Mouse (Mus musculus) heart, postnatal 14 days (tissue): ENCODE data around the gene Spag7. TPM values are rescaled to one million over a fixed set of nuclear protein-coding genes. Genes with fewer than 3 reads are reported as not detected.

ENCODE experiments used
- DNase-seq, 2 experiments: peaks; one replicate each; pipeline ENCODE4 v3.0.0; 2021 to 2022
- intact Hi-C: fragments of 180-260 bp; cut with DNase I; formaldehyde crosslinking; loops from one replicate; pipeline ENCODE4 v1.15.1; 2025
- total RNA-seq, 2 experiments: library from RNA; stranded (reverse); gene quantifications; 2 replicates each; pipeline ENCODE4 v1.2.3; 2021

Spag7 gene
- total RNA-seq, 2 experiments from 2014 or later: 83.4 to 84.4 TPM

- no peak for DNase-seq
- intact Hi-C loops: no loop called here
Observed at GRCm38 (mm10) chr11:70683640-70684039, 14.4 kb upstream of the Spag7 start.

GRCm38 (mm10) chr11:70681897-70682581, 12.8 kb upstream of the Spag7 start:
- intact Hi-C loops: no loop called here

GRCm38 (mm10) chr11:70681170-70681569, 12.0 kb upstream of the Spag7 start:
- DNase-seq: no peak
- intact Hi-C loops: no loop called here

More at GRCm38 (mm10) chr11:70681897-70682581, 12.8 kb upstream of the Spag7 start:
- peak in 1 of 2 experiments; percentile 51 for DNase-seq

- no peak for DNase-seq
Observed at GRCm38 (mm10) chr11:70679894-70680293, 10.7 kb upstream of the Spag7 start.

GRCm38 (mm10) chr11:70679361-70679760, 10.1 kb upstream of the Spag7 start:
- intact Hi-C loops: no loop called here
- DNase-seq: no peak

More at GRCm38 (mm10) chr11:70679894-70680293, 10.7 kb upstream of the Spag7 start:
- intact Hi-C loops: no loop called here

- no peak for DNase-seq
- intact Hi-C loops: no loop called here
Observed at GRCm38 (mm10) chr11:70678576-70678975, 9.4 kb upstream of the Spag7 start.

GRCm38 (mm10) chr11:70678092-70678491, 8.9 kb upstream of the Spag7 start:
- intact Hi-C loops: no loop called here
- no peak for DNase-seq

- intact Hi-C loops: no loop called here
- no peak for DNase-seq
Observed at GRCm38 (mm10) chr11:70674501-70674900, 5.3 kb upstream of the Spag7 start.

- intact Hi-C loops: no loop called here
- no peak for DNase-seq
Observed at GRCm38 (mm10) chr11:70674014-70674413, 4.8 kb upstream of the Spag7 start.

GRCm38 (mm10) chr11:70671333-70672047, 2.3 kb upstream of the Spag7 start:
- intact Hi-C loops: no loop called here

GRCm38 (mm10) chr11:70670483-70670882, 1.3 kb upstream of the Spag7 start:
- no peak for DNase-seq
- intact Hi-C loops: no loop called here

More at GRCm38 (mm10) chr11:70671333-70672047, 2.3 kb upstream of the Spag7 start:
- no peak for DNase-seq

GRCm38 (mm10) chr11:70669582-70670345, 548 bp upstream of the Spag7 start:
- intact Hi-C loops: no loop called here
- peak; percentile 71 to 80 for DNase-seq

GRCm38 (mm10) chr11:70668335-70668770, 863 bp downstream of the Spag7 start:
- intact Hi-C loops: no loop called here
- DNase-seq: peak; percentile 61 to 67

- intact Hi-C loops: no loop called here
Observed at GRCm38 (mm10) chr11:70667271-70668150, 1.7 kb downstream of the Spag7 start.

GRCm38 (mm10) chr11:70666687-70667086, 2.5 kb downstream of the Spag7 start:
- no peak for DNase-seq
- intact Hi-C loops: no loop called here

More at GRCm38 (mm10) chr11:70667271-70668150, 1.7 kb downstream of the Spag7 start:
- DNase-seq: no peak

GRCm38 (mm10) chr11:70664741-70665140, 4.5 kb downstream of the Spag7 start:
- DNase-seq: no peak
- intact Hi-C loops: no loop called here

GRCm38 (mm10) chr11:70663957-70664356, 5.3 kb downstream of the Spag7 start:
- intact Hi-C loops: no loop called here
- DNase-seq: peak; percentile 55 to 65

- DNase-seq: no peak
- intact Hi-C loops: no loop called here
Observed at GRCm38 (mm10) chr11:70663101-70663500, 6.1 kb downstream of the Spag7 start.

GRCm38 (mm10) chr11:70660571-70660970, 8.6 kb downstream of the Spag7 start:
- intact Hi-C loops: no loop called here
- no peak for DNase-seq

GRCm38 (mm10) chr11:70658942-70659341, 10.3 kb downstream of the Spag7 start:
- intact Hi-C loops: loop anchor here (10.0 kb wide), 1 partner anchor 664 kb away; the partner anchor contains the start of genes Gabarap and Phf23
- no peak for DNase-seq
